Mouse (Mus musculus): ENCODE measurements around the gene Il12b.
"Not testable (repeated sequence)": the region's sequence is repeated elsewhere in the genome, so short reads cannot be mapped to it uniquely, and the experiment has no call there.

Gene Il12b

DNA sequence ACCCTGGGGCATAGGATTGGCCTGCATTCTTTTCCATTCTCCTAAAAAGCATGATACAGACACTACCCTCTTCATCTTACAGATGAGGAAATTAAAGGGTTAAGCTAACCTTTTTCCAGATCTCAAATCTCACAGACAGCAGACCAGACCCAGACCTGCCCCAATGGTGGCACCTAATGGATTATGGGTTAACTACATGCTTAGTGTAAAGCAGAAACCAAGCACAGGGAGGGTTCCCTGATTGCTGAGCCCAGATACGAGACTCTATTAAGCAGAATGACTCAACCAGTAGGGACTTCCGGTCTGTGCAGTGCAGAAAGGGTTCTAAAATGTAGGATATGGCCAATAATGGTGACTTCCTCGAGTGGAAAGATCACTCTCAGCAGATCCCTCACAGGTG, 10.6 kb downstream of the Il12b start:
- DNase-seq (ENCODE audit: low read depth, low spot score), result no peak

DNA sequence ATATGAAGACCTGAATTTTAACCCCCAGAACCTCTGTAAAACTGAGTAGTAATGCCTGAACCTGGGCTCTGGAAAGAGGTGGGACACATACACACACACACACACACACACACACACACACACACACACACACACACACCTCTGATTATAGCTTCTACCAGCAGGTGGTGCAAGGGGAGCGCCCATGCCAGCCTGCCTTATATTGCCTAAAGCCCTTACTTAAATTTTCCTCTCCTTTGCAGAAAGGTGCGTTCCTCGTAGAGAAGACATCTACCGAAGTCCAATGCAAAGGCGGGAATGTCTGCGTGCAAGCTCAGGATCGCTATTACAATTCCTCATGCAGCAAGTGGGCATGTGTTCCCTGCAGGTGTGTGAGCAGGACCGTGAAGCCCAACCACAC, 12.4 kb downstream of the Il12b start:
- no peak for DNase-seq (ENCODE audit: low read depth, low spot score)

DNA sequence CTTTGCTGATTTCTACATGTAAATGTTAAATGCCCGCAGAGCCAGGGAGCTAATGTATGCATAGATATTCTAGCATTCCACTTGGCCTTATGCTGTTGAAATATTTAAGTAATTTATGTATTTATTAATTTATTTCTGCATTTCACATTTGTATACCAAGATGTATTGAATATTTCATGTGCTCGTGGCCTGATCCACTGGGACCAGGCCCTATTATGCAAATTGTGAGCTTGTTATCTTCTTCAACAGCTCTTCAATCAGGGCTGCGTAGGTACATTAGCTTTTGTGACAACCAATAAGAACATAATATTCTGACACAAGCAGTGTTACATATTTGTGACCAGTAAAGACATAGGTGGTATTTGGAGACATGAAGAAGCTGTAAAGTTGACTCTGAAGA, 13.5 kb downstream of the Il12b start:
- DNase-seq (ENCODE audit: low read depth, low spot score), result no peak

DNA sequence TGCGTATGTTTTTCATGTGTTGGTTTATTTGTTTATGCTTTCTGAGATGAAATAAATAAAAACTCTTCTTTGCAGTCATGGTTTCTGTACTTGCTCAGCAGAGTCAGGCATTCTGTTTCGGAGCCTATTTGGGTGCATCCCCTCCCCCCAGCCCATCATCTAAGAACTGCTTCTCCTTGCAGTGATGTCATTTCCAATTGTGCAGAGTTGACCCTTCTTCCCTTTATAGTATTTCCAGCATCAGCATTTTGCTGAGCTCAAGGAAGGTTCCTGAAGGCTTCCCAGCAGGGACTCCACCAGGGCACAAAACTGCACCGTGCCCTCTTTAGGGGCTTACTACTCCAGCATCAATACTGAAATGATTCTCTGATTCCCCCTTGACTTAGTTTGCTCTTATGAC, 14.7 kb downstream of the Il12b start:
- DNase-seq (ENCODE audit: low read depth, low spot score), result no peak

DNA sequence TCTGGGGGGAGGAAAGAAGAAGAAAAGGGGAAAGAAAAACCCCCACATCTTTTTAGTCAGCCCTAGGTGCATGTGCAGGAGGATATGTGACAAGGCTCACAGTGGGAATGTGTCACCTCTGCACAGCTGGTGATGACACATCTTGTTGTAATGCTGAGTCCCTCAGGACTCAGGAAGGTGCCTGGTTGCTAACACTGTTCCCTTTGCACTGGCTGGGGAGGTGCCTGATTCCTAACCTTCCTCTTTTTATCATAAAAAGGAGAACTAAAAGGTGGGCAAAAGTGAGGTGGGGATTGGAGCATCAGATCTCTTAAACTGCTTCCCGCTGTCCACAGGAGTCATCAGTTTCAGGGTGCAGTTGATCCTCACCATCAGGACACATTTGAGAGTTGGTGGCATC, 17.5 kb downstream of the Il12b start:
- DNase-seq (ENCODE audit: low read depth, low spot score), result no peak

DNA sequence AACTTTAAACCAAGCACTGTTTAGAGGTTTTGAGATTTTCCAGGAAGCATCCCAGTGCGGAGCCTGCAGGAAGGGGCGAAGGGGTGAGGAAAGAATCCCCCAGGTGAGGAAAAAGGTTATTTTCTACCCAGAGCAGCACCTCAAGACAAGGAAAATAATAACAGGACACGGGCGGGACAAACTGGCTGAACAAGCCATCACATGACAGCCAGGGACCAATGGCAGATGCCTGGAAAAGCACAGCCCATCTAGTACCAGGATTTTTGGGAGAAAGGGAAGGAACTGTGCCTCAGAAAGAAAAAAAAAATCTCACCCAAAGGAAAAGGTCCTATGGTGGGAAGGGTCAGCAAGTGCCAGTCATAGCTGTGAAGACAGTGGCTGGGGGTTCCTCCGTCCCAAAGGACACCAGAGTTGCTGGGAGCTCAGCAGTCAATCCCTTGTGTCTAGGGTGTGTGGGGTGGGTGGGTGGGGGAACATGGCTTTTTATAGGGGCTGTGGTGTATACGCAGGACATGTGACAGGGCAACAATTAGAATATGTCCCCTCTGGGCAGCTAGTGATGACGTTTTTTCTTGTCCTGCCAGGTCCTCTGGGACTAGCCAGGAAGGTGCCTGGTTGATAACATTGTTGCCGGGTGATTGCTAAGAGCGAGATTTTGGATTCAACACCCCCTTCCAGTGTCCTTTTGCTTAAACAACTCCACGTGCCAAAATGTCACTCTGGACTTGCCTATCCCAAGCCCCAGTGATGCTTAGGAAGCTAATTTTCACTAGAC, 22.7 kb downstream of the Il12b start:
- DNase-seq (ENCODE audit: low read depth, low spot score), result no peak

DNA sequence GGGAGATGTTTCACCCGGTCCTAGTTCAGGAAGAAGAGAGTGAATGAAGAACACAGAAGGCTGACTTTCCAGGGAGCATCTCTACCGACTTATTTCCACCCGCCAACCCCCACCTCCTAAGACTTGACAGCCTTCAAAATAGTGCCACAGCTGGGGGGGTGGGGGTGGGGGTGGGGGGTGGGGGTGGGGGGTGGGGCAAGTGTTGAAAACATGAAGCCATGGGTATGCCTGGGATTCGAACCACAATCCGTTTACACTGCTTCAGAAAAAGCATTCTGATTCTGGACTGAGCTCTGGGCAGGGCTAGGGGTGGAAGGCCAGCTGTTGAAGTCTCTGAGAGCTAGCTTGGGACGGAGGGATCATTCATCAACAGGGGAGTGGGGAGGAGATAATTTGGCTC, 23.4 kb downstream of the Il12b start:
- no peak for DNase-seq (ENCODE audit: low read depth, low spot score)

DNA sequence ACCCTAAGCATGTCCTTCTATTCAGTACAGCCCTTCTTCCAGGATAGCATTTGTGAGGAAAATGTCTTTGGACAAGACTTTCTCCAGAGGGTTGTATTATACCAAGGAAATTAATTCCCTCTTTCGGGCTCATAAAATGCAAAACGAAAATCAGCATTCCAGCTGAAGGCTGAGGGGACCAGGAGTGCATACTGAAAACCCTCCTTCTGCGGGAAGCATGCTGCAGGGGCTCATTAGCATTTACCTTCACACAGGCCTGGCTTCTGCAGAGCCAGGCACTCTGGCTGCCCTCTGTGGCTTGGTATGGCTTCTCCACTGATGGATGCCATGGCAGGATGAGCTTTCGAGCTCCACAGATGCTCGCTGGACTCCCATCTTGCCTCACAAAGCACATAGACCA, 24.1 kb downstream of the Il12b start:
- no peak for DNase-seq (ENCODE audit: low read depth, low spot score)

DNA sequence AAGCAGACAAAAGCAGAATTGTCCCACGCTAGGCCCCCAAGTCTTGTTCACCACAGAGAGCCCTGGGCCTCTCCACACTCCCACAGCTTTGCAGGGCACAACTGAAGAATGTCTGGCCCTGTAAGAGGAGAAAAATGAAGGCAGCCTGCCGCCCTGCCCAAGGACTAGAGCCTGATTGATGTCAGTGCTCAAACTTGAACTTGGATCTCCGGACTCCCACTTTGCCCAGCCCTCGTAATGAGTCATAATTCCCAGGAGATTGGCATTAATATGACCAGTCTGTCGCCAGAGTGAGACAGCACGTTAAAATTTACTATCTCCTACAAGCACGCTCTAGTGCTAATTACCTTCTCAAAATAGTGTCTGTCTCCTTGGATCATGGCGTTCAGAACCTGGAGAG, 25.1 kb downstream of the Il12b start:
- DNase-seq (ENCODE audit: low read depth, low spot score), result no peak

DNA sequence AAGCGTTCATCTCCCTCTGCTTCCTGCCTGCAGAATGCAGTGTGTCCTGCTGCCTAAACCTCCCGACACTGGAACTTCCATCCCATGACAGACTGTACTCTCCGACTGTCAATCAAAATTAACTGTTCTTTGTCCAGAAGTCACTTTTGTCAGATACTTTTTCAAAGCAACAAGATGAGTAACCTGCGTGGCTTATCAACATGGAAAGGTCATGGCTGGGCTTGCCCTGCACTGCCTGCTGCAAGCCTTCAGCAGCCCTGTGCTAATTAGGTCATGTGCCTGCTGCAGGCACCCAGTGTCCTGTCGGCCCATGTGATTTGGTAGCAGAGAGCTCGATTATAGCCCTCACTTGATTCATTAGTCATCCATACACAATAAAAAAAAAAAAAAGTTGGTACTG, 25.8 kb downstream of the Il12b start:
- DNase-seq (ENCODE audit: low read depth, low spot score), result no peak

DNA sequence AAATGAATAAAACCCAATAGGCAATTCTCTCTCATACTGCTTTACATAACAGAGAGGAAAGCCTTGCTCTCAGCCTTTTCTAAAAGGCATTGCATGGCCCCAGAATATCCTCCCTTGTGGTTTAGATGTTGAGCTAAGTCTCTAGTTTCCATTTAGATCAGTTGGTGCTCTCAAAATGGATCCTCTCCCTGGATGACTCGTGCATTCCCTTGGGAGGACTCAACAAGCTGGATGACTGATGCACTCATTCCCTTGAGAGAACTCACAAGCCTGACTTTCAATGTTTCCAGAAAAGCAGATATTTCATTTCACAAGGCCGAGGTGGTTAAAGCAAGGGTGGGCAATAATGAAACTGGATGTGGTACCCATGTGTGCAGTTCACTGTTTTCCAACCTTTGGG, 28.1 kb downstream of the Il12b start:
- no peak for DNase-seq (ENCODE audit: low read depth, low spot score)

DNA sequence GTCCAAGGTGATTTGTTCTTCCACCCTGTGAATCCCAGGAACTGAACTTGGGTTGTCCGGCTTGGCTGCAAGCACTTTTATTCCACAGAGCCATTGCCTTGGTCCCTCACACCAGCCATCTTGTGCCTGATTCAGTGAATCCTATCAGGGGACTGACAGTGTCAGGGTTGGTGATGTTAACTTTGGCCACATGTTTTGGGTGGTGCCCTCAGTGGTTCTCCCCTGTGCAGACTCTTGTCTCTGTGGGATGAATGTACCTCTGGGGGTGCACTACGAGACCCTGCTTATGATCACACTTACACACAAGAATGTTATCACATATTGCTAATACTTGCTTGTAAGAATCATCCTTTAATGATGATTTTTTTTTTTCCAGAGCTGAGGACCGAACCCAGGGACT, 30.2 kb downstream of the Il12b start:
- DNase-seq (ENCODE audit: low read depth, low spot score), result no peak

DNA sequence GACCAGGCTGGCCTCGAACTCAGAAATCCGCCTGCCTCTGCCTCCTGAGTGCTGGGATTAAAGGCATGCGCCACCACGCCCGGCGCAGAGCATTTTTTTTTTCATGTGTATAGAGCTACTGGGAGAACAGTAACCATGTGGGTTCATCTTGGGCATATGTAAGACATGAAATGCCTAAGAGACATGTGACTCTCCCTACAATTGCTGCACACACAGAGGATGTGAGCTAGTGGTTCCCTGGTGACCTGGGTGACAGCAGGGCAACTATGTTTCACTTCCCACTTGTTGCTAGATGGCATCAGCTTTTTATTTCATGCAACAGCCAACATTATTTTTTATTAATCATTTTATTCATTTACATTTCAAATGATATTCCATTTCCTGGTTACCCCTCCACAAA, 37.9 kb downstream of the Il12b start:
- no peak for DNase-seq (ENCODE audit: low read depth, low spot score)

DNA sequence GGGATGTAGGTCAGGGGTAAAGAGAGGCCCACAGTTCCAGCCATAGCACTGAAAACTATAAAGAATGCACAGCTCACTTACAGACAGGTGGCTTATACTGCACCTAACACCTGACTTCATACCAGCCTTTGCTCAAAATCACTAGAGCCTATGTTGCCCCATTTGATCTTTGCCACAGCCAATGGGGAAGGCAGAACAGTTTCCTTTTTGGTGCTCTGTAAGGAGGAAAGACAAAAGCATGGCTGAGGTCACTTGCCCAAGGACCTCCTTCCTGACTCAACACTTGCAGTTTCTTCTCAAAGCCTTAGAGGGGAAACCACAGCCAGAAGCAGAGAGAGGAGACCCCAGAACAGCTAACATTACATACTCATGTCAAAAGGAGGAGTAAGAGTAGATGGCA, 51.2 kb downstream of the Il12b start:
- DNase-seq (ENCODE audit: low read depth, low spot score), result no peak

DNA sequence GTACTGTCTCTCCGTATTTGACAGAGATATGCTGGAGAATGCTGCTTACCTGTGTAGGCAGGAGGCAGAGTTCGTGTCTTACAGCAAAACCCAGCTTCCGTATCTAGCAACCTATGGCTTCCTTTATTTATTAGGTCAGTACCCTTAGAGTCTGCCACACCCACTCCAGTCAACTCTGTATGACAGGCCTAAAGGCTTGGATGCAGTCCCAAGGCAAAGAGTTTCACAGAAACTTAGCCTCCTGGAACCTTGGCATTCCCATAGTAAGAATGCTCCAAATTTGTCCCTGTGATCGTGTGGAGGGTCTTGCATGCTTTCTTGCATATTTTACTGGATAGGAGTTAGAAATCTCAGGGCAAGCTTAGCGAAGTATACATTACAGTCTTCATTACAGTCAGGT, 52.2 kb downstream of the Il12b start:
- DNase-seq (ENCODE audit: low read depth, low spot score), result not testable (repeated sequence)

DNA sequence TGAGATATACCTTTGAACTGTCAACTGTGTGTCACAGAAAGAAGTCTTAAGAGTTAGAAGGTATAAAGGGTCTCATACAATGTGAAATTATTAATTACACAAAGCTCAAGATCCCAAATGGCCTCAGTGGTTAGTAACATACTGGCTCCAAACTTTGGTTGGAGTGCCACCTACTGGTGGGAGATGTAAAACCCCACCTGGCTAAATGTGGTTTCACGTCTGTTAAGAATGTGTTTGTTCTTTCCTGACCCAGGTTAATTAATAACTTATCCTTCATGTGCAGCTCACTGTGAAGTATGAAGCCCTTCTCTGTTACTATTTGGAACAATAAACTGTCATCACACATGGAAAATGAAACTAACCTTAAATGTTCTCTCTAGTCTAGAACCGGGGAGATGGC, 53.6 kb downstream of the Il12b start:
- DNase-seq (ENCODE audit: low read depth, low spot score), result no peak

DNA sequence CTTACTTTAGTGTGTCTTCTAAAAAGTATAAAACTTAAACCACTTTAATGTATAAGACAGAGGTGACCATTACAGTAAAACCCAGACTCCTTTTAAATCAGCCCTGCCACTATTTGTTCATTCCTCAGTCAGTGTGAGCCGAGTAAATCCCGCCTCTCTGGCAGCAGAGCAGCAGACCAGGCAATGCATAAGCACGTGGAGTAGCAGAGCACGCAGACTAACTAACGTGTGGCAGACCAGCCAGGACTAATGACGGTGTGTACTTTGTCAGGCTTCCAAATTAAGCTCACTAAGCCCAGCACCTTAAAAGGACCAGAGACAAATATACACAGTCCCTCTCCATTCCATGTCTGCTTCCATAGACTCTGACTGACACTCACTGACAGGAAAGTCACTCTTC, 61.6 kb downstream of the Il12b start:
- DNase-seq (ENCODE audit: low read depth, low spot score), result no peak
